Mouse (Mus musculus): ENCODE data around the gene Gm2431.
"Not testable (repeated sequence)": the region's sequence is repeated elsewhere in the genome, so short reads cannot be mapped to it uniquely, and the experiment has no call there.

- not testable (repeated sequence) for TF ChIP-seq TAL1 (conservative IDR thresholded peaks at IDR 0.05; ENCODE audit: low read depth, low read length); CTCF (IDR thresholded peaks at IDR 0.05; ENCODE audit: low read depth, low read length); GATA1 (IDR thresholded peaks at IDR 0.05; ENCODE audit: borderline replicate concordance, low read length); POLR2AphosphoS5 (IDR thresholded peaks at IDR 0.05; ENCODE audit: insufficient replicate concordance, low read depth, low read length)
Observed at GRCm38 (mm10) chr7:142297018-142297417, 38.9 kb upstream of the Gm2431 start, which contains the start of gene Krtap5-1.

Data from G1E (cell line).